Comparison of ENCODE assay signal across 1 mouse cellular context in the genomic region with DNA sequence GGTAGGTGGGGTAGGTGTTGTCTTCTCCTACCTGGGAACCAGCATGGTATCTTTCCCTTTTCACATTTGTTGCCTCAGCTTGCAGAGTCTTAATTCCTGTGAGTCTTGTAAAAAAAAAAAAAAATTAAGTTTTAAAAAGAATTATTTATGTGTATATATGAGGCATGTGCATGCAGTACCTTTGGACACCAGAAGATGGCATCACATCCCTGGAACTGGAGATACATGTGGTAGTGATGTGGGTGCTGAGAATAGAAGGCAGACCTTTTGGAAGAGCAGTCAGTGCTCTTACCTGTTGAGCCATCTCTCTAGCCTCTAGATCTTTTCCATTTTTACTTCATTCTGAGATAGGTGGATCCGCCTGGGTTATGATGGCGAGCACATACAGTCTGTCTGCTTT.
A peak's percentile ranks its signal among the peaks of the same experiment; 100 is the strongest.
TF ChIP-seq lines count a peak whose summit lies in the region.

No protein-coding gene starts in this region.

TF ChIP-seq in MEL, 35 proteins besides CTCF, POLR2A, EP300 and RAD21 (continued from another document):
- TF ChIP-seq ZNF384 (IDR thresholded peaks at IDR 0.05; ENCODE audit: low read depth, low read length), result peak; percentile 39; the same call in 1 of the 2 replicates
